Mouse (Mus musculus) layer of hippocampus, adult 18-20 months (tissue): ENCODE measurements around the gene Abhd13. TPM values are rescaled to one million over a fixed set of nuclear protein-coding genes. Genes with fewer than 3 reads are reported as not detected.
A peak's percentile ranks its signal among the peaks of the same experiment; 100 is the strongest.

Experiments
- DNase-seq, 2 experiments: peaks; one replicate each; pipeline ENCODE4 v3.0.0; 2022; ENCODE audit warnings: low spot score in 2 of 2
- long read RNA-seq: library from polyadenylated mRNA; stranded (forward); transcript quantifications from one replicate; pipeline ENCODE4 v2.0.0, GENCODE M21; 2021
- total RNA-seq, 2 experiments: library from RNA; stranded (reverse); gene quantifications; 2 replicates each; pipeline ENCODE4 v1.2.3; 2021

The Abhd13 gene
- total RNA-seq: 10 to 100 TPM; 26.4 to 27.1 TPM
- long read RNA-seq, full-length matches to known transcripts: 39 of 40 reads
- long read RNA-seq, partial matches to known transcripts: 0 of 40 reads
- long read RNA-seq, other reads (novel, unspliced or antisense): 1 of 40 reads

GRCm38 (mm10) chr8:9977573-9978314, at the start of gene Abhd13, which contains the start of gene Lig4:
Abhd13 (plus strand) TSS chr8:9977707.
Lig4 (minus strand) TSS chr8:9977686.
- DNase-seq: peak; percentile 98 to 99

- peak; percentile 41 to 61 for DNase-seq
Observed at GRCm38 (mm10) chr8:9929746-9930445, 47.6 kb upstream of the Abhd13 start.

GRCm38 (mm10) chr8:9932711-9933110, 44.8 kb upstream of the Abhd13 start:
- no peak for DNase-seq

- peak in 1 of 2 experiments; percentile 65 for DNase-seq
Observed at GRCm38 (mm10) chr8:9934891-9935565, 42.5 kb upstream of the Abhd13 start.

GRCm38 (mm10) chr8:9935574-9935973, 41.9 kb upstream of the Abhd13 start:
- no peak for DNase-seq

- DNase-seq: no peak
Observed at GRCm38 (mm10) chr8:9949134-9949890, 28.2 kb upstream of the Abhd13 start.

- DNase-seq: no peak
Observed at GRCm38 (mm10) chr8:9958338-9958737, 19.2 kb upstream of the Abhd13 start.

GRCm38 (mm10) chr8:9959919-9960318, 17.6 kb upstream of the Abhd13 start:
- no peak for DNase-seq

GRCm38 (mm10) chr8:9971866-9972265, 5.6 kb upstream of the Abhd13 start:
- DNase-seq: no peak

GRCm38 (mm10) chr8:9975276-9975675, 2.2 kb upstream of the Abhd13 start:
- DNase-seq: no peak

- peak; percentile 98 to 99 for DNase-seq
Observed at GRCm38 (mm10) chr8:9975898-9976611, 1.5 kb upstream of the Abhd13 start.

- no peak for DNase-seq
Observed at GRCm38 (mm10) chr8:9977016-9977415, 491 bp upstream of the Abhd13 start.

- no peak for DNase-seq
Observed at GRCm38 (mm10) chr8:9978475-9979230, 1.1 kb downstream of the Abhd13 start.

- no peak for DNase-seq
Observed at GRCm38 (mm10) chr8:9979746-9980145, 2.2 kb downstream of the Abhd13 start.

GRCm38 (mm10) chr8:9980188-9980587, 2.7 kb downstream of the Abhd13 start:
- DNase-seq: no peak

GRCm38 (mm10) chr8:10004115-10004514, 26.6 kb downstream of the Abhd13 start:
- DNase-seq: peak in 1 of 2 experiments; percentile 8

GRCm38 (mm10) chr8:10006156-10006985, 28.9 kb downstream of the Abhd13 start, which contains the start of gene Tnfsf13b:
Tnfsf13b (plus strand) TSS chr8:10006467.
- DNase-seq: no peak

- DNase-seq: peak in 1 of 2 experiments; percentile 44
Observed at GRCm38 (mm10) chr8:10006986-10007659, 29.6 kb downstream of the Abhd13 start.
